Mouse (Mus musculus): ENCODE measurements around the gene Bend6. TPM values are rescaled to one million over a fixed set of nuclear protein-coding genes. Genes with fewer than 3 reads are reported as not detected.

The Bend6 gene
- total RNA-seq, 2 experiments from 2014 or later, result 68.7 to 72.5 TPM

DNA sequence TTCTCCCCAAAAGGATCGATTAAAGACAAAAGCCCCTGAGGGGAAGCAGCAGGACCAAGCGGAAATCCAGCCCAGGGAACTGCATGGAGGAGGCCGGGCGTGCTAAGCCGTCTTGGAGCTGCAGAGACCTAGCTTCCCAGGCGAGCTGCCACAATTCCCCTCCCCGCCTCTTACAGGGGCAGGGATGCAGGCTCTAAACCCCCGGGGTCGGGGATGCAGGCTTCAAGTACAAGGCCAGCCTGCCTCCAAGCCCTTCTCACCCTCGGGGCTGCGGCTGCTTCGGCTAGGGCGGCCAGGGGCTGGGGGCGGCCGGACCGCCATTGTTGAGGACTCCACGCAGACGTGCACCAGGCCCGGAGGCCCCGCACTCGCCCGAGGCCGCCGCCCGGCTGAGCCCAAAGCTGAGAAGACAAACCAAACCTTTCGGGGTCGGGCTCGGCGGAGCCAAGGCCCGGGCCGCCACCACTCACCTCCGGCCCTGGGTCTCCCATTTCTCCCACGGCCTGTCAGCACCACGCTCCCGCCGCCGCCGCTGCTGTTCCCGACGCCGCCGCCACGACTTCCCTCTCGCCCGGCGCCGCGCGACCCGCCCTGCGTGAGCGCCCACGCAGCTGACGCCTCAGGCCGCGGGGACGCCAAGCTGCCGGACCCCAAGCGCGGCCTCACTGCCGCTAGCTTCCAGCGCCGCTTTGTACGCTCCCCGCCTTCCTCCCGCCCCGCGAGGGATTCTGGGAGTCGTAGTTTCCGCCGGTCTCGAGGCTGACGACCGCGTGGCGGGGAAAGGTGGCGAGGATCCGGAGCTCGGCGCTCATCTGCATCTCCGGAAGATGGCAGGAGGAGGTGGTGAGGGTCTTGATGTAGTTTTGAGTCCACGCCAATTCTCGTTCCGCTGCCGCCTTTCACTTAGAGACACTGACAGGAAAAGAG is 93.5 kb downstream of the Bend6 start, which contains the start of gene Zfp451:
Gene Zfp451 (minus strand): TSS at position 728 of the 927 bp plus-strand sequence.
- peak; percentile 82 to 84 for DNase-seq (ENCODE audit: extremely low spot score in 1 of 2, low spot score in 1 of 2)

DNA sequence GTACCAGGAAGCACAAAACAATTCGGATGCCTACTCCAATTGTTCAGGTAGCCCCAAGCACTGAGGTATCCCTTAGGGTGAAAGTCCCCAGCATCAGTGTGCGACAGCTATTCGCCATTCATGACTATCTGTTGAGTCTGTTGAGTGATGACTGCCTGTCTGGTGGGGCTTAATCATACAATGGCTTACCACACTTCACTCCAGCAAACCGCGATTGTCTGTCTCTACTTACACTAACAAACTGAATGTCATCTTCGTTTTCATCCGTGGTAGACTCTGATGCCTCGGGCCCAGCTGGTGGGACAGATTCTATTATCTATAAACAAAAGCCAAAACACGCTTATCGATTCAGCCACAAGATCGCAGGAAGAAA is 94.1 kb downstream of the Bend6 start:
- peak in 1 of 2 experiments; percentile 10 for DNase-seq (ENCODE audit: extremely low spot score in 1 of 2, low spot score in 1 of 2)

DNA sequence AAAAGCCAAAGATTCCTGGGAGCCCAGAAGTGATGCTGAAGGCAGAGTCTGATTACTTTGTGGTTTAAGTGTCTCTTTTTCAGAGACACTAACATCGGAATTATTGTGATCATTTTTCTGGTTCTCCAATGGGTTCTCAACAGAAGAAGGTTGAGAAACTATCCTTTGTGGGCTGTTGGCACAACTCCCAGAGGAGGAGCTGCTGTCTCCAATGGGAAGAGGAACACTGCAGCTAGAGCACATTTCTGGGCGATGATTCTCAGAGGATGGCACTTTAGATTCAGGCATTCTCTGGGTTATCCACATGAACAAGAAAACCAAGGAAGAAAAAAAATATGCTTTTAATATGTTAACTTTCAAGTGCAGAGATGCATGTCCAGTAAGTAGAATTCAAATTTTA is 104.3 kb downstream of the Bend6 start:
- peak in 1 of 2 experiments; percentile 34 for DNase-seq (ENCODE audit: extremely low spot score in 1 of 2, low spot score in 1 of 2)

Other genes with a start within 250 kb of the Bend6 start
- gene Prim2, start 238.0 kb downstream of the Bend6 start, total RNA-seq (2021), result 1 to 10 TPM; 5.1 to 5.2 TPM
- gene Rab23, start 187.9 kb downstream of the Bend6 start, total RNA-seq (2021), result 10 to 100 TPM; 24.0 to 25.3 TPM
- 1 to 10 TPM; 8.7 to 9.8 TPM for gene Bag2, start 150.0 kb downstream of the Bend6 start, total RNA-seq (2021)
- 10 to 100 TPM; 45.6 to 52.3 TPM for gene Zfp451, start 93.2 kb downstream of the Bend6 start, total RNA-seq (2021)
- gene Dst, start 409 bp upstream of the Bend6 start, total RNA-seq (2021), result 100 to 1,000 TPM; 186 to 223 TPM

Data from layer of hippocampus, postnatal 25 days (tissue).